Mouse (Mus musculus) liver, adult 2 months (tissue): ENCODE results near the gene Slc22a15.

Experiments
- CTCF ChIP-seq: fragments of 200-500 bp; IDR thresholded peaks from 2 replicates; pipeline ENCODE4 v1.5.1; 2011; ENCODE audit warnings: low read depth, low read length, control low read depth
- POLR2A ChIP-seq: fragments of 200-500 bp; IDR thresholded peaks from 2 replicates; pipeline ENCODE4 v1.6.1; 2011; ENCODE audit warnings: low read length, control low read depth; ENCODE audit not compliant: insufficient read depth; ENCODE audit errors: extremely low read depth

- TF ChIP-seq CTCF, result no peak
- TF ChIP-seq POLR2A, result no peak
Observed at GRCm38 (mm10) chr3:101966825-101967558, 42.7 kb upstream of the Slc22a15 start.
